Mouse (Mus musculus): ENCODE data around the gene Smim4. TPM values are rescaled to one million over a fixed set of nuclear protein-coding genes. Genes with fewer than 3 reads are reported as not detected.

Smim4 gene
- total and polyA plus RNA-seq, 3 experiments = 19.1 to 38.0 (median 26.1) TPM

- no peak overlapping the region for H3K4me3 ChIP-seq (replicated peaks in 1 of 3; ENCODE audit: low read depth in 2 of 3, low read length in 2 of 3, poor library complexity in 1 of 3)
Observed at GRCm38 (mm10) chr14:31133023-31133665, 4.4 kb upstream of the Smim4 start.

DNA sequence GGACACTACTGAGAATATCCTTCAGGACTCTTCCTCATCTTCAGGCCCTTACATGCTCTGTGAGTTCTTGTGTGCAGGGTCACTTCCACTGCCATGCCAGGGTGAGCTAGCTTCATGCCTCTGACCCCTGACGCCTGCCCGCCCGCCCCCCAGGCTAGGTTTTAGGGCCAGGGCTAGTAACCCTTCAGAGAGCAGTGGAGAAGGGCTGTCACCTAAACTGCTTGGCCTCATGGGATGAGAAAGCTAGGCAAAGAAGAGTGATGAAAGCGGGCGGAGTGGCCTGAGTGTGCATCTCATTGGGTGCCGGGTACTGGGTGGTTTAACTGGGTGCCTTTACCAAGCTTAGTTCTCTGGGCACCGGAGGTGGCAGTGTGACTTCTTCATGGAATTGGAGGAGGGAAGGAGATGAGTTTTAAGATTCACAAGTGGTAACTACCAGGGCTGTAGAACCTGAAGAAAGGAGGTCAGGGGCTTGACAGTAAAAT, 3.8 kb upstream of the Smim4 start:
- in situ Hi-C loops (cut with MboI; ENCODE audit: low pct_ligation_motif_present, low pct_unique_long_range_greater_than_20kb, low sequenced_read_pairs) (no loop called here), dilution Hi-C loops (cut with MboI; ENCODE audit: extremely low pct_ligation_motif_present, extremely low pct_unique_long_range_greater_than_20kb, low sequenced_read_pairs) (no loop called here)
- no peak overlapping the region for H3K4me2 ChIP-seq (ENCODE audit: insufficient read depth, low read depth, poor library complexity, severe bottlenecking)
- DNase-seq (ENCODE audit: extremely low read depth) = no peak
- H3K79me2 ChIP-seq (replicated peaks; ENCODE audit: control insufficient read depth, extremely low read depth, insufficient read depth, poor library complexity, severe bottlenecking) = peaks cover under 1% of the 10 kb centered on the region
- no peaks in the 10 kb centered on the region for H3K9me3 ChIP-seq (replicated peaks; ENCODE audit: low read length)
- no peak for TF ChIP-seq KAT2A (IDR thresholded peaks at IDR 0.05; ENCODE audit: insufficient replicate concordance, low read length)
- no peak for TF ChIP-seq ZMIZ1 (IDR thresholded peaks at IDR 0.05; ENCODE audit: low read depth, low read length)
- TF ChIP-seq E2F4 (IDR thresholded peaks at IDR 0.05; ENCODE audit: insufficient replicate concordance, low read depth, low read length) = no peak
- no peak for TF ChIP-seq TBP (conservative IDR thresholded peaks at IDR 0.05; ENCODE audit: low read depth, low read length)
- TF ChIP-seq MEF2A (IDR thresholded peaks at IDR 0.05; ENCODE audit: borderline replicate concordance, low read depth, low read length) = no peak
- TF ChIP-seq NELFE (IDR thresholded peaks at IDR 0.05; ENCODE audit: low read depth, low read length) = no peak
- TF ChIP-seq MAX (IDR thresholded peaks at IDR 0.05; ENCODE audit: low read length) = no peak
- no peak for TF ChIP-seq HCFC1 (IDR thresholded peaks at IDR 0.05; ENCODE audit: low read depth, low read length)
- H3K4me1 ChIP-seq (ENCODE audit: control insufficient read depth in 1 of 2, insufficient read depth in 2 of 2) = peaks cover 4% of the 10 kb centered on the region in 2 experiments; a peak in 3 of 4 replicates
- H3K4me3 ChIP-seq (replicated peaks in 1 of 3; ENCODE audit: low read depth in 2 of 3, low read length in 2 of 3, poor library complexity in 1 of 3) = no peak overlapping the region
- H3K36me3 ChIP-seq (replicated peaks in 1 of 2; ENCODE audit: control insufficient read depth in 1 of 2, insufficient read depth in 1 of 2, low read length in 1 of 2) = peaks cover 14 to 19% of the 10 kb centered on the region in 2 experiments
- peaks cover 33% of the 10 kb centered on the region for H3K27me3 ChIP-seq (replicated peaks)
- no peak overlapping the region for H3K9ac ChIP-seq (ENCODE audit: insufficient read depth, low read depth)
- H3K27ac ChIP-seq (ENCODE audit: insufficient read depth, low read depth) = no peak overlapping the region

More at GRCm38 (mm10) chr14:31133023-31133665, 4.4 kb upstream of the Smim4 start:
- H3K4me1 ChIP-seq (ENCODE audit: control insufficient read depth in 1 of 2, insufficient read depth in 2 of 2) = peaks cover 4% of the 10 kb centered on the region in 2 experiments; a peak in 3 of 4 replicates
- peaks cover 14 to 22% of the 10 kb centered on the region in 2 experiments for H3K36me3 ChIP-seq (replicated peaks in 1 of 2; ENCODE audit: control insufficient read depth in 1 of 2, insufficient read depth in 1 of 2, low read length in 1 of 2)
- H3K9ac ChIP-seq (ENCODE audit: insufficient read depth, low read depth) = no peak overlapping the region
- no peak overlapping the region for H3K4me2 ChIP-seq (ENCODE audit: insufficient read depth, low read depth, poor library complexity, severe bottlenecking)
- H3K27me3 ChIP-seq (replicated peaks) = peaks cover 33% of the 10 kb centered on the region
- no peak for TF ChIP-seq BHLHE40 (IDR thresholded peaks at IDR 0.05; ENCODE audit: low read depth, low read length)
- TF ChIP-seq ELF1 (IDR thresholded peaks at IDR 0.05; ENCODE audit: low read depth, low read length) = no peak
- no peak for TF ChIP-seq CHD2 (IDR thresholded peaks at IDR 0.05; ENCODE audit: low read length)
- no peak for TF ChIP-seq TBP (conservative IDR thresholded peaks at IDR 0.05; ENCODE audit: low read depth, low read length)
- TF ChIP-seq NRF1 (IDR thresholded peaks at IDR 0.05; ENCODE audit: low read depth, low read length) = no peak
- TF ChIP-seq MYC (IDR thresholded peaks at IDR 0.05; ENCODE audit: low read depth, low read length) = no peak
- no peak for TF ChIP-seq ETS1 (conservative IDR thresholded peaks at IDR 0.05; ENCODE audit: low read depth, low read length)
- TF ChIP-seq SIN3A (IDR thresholded peaks at IDR 0.05; ENCODE audit: low read length) = no peak
- no peak for TF ChIP-seq CHD1 (IDR thresholded peaks at IDR 0.05; ENCODE audit: low read depth, low read length)
- no peak for TF ChIP-seq USF2 (conservative IDR thresholded peaks at IDR 0.05; ENCODE audit: low read depth, low read length)
- TF ChIP-seq IRF4 (IDR thresholded peaks at IDR 0.05; ENCODE audit: low read depth, low read length) = no peak
- dilution Hi-C loops (cut with MboI; ENCODE audit: extremely low pct_ligation_motif_present, extremely low pct_unique_long_range_greater_than_20kb, low sequenced_read_pairs) = no loop called here
- H3K79me2 ChIP-seq (replicated peaks; ENCODE audit: control insufficient read depth, extremely low read depth, insufficient read depth, poor library complexity, severe bottlenecking) = no peaks in the 10 kb centered on the region; the same call in 1 of the 2 replicates
- in situ Hi-C loops (cut with MboI; ENCODE audit: low pct_ligation_motif_present, low pct_unique_long_range_greater_than_20kb, low sequenced_read_pairs) = no loop called here
- no peak overlapping the region for H3K27ac ChIP-seq (ENCODE audit: insufficient read depth, low read depth)
- H3K9me3 ChIP-seq (replicated peaks; ENCODE audit: low read length) = no peaks in the 10 kb centered on the region
- DNase-seq (ENCODE audit: extremely low read depth) = no peak

All from CH12.LX (cell line).